Mouse (Mus musculus): ENCODE data around the gene 9330159F19Rik. TPM values are rescaled to one million over a fixed set of nuclear protein-coding genes. Genes with fewer than 3 reads are reported as not detected.

The 9330159F19Rik gene
- 0.46 and 0.59 TPM in 2 replicates for polyA plus RNA-seq (2015; fragmentation: Nextera tagmentation; extraction: Ambion mirVana)

DNA sequence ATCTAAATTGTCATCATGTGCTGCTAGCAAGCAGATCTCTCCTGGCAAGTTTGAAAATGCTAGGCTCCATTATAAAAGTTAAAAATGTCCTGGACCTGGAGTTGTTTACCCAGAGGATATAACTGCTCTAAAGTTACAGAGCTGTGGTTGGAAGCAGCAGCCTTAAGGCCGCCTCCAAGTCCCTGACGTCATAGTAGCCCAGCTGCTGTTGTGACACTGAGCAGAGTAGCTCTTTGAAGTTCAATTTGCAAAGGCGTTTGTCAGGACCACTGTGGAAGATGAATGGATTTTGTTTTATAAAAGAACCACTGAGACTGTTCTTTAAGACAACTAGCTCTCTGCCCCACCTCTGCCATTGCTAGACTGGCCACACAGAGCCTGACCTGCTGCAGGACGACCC, at the start of gene 9330159F19Rik:
9330159F19Rik (plus strand) TSS at position 154 of the 400 bp plus-strand sequence.
- Histone ChIP-seq H3K4me1 (replicated peaks; ENCODE audit: control insufficient read depth, insufficient read depth, low read length) (no peaks in the 10 kb centered on the region), H3K27me3 (replicated peaks; ENCODE audit: control insufficient read depth, insufficient read depth, low read length) (no peaks in the 10 kb centered on the region), H3K9ac (ENCODE audit: low read depth, low read length) (no peak within 1 kb of the TSS), H3K27ac (ENCODE audit: low read depth, low read length) (no peak within 1 kb of the TSS), H3K36me3 (ENCODE audit: control insufficient read depth, insufficient read depth) (no peaks in the 10 kb centered on the region), H3K4me3 (ENCODE audit: low read depth, low read length) (no peak within 1 kb of the TSS), H3K4me2 (replicated peaks; ENCODE audit: low read depth) (no peak within 1 kb of the TSS), H3K9me3 (ENCODE audit: control insufficient read depth) (no peaks in the 10 kb centered on the region)
- TF ChIP-seq CTCF (IDR thresholded peaks at IDR 0.05; ENCODE audit: low read depth), result no peak
- WGBS, result 8% methylated on average over 4 of the region's 4 CpGs
- no peak for ATAC-seq

GRCm38 (mm10) chr10:29161664-29162063, 49.7 kb upstream of the 9330159F19Rik start:
- 80% methylated on average over 2 of the region's 2 CpGs for WGBS
- Histone ChIP-seq H3K27ac (ENCODE audit: low read depth, low read length) (no peak overlapping the region), H3K36me3 (ENCODE audit: control insufficient read depth, insufficient read depth) (no peaks in the 10 kb centered on the region), H3K27me3 (replicated peaks; ENCODE audit: control insufficient read depth, insufficient read depth, low read length) (no peaks in the 10 kb centered on the region), H3K9me3 (ENCODE audit: control insufficient read depth) (no peaks in the 10 kb centered on the region), H3K4me3 (ENCODE audit: low read depth, low read length) (no peak overlapping the region), H3K4me1 (replicated peaks; ENCODE audit: control insufficient read depth, insufficient read depth, low read length) (no peaks in the 10 kb centered on the region), H3K9ac (ENCODE audit: low read depth, low read length) (no peak overlapping the region), H3K4me2 (replicated peaks; ENCODE audit: low read depth) (no peak overlapping the region)
- no peak for ATAC-seq
- no peak for TF ChIP-seq CTCF (IDR thresholded peaks at IDR 0.05; ENCODE audit: low read depth)

- no peak overlapping the region for H3K9ac ChIP-seq (ENCODE audit: low read depth, low read length)
- H3K27me3 ChIP-seq (replicated peaks; ENCODE audit: control insufficient read depth, insufficient read depth, low read length), result no peaks in the 10 kb centered on the region
- ATAC-seq, result no peak
- H3K36me3 ChIP-seq (ENCODE audit: control insufficient read depth, insufficient read depth), result no peaks in the 10 kb centered on the region
- H3K27ac ChIP-seq (ENCODE audit: low read depth, low read length), result no peak overlapping the region
- H3K4me3 ChIP-seq (ENCODE audit: low read depth, low read length), result no peak overlapping the region
- no peaks in the 10 kb centered on the region for H3K9me3 ChIP-seq (ENCODE audit: control insufficient read depth)
- no peak for TF ChIP-seq CTCF (IDR thresholded peaks at IDR 0.05; ENCODE audit: low read depth)
- H3K4me1 ChIP-seq (replicated peaks; ENCODE audit: control insufficient read depth, insufficient read depth, low read length), result no peaks in the 10 kb centered on the region
- 83% methylated on average over 2 of the region's 2 CpGs for WGBS
- no peak overlapping the region for H3K4me2 ChIP-seq (replicated peaks; ENCODE audit: low read depth)
Measured at GRCm38 (mm10) chr10:29173778-29174177, 37.6 kb upstream of the 9330159F19Rik start.

DNA sequence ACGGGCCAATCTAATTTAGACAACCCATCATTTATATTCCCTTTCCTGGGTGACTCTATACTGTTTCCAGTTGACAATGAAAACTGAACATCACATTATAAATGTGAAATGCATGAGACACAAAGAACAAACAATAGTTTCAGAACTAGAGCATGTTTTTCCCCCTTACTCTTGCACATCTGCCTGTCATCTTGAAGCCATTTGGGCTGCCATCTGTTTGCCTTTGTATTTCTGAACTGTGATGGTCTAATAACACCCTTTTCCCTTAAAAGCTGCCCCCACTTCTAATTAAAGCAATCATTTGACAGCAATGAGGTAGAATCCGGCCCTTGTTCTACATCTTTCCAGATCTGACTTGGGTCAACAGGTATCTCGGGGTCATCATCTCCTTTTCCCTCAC, 35.8 kb upstream of the 9330159F19Rik start:
- Histone ChIP-seq H3K27ac (ENCODE audit: low read depth, low read length) (no peak overlapping the region), H3K9me3 (ENCODE audit: control insufficient read depth) (no peaks in the 10 kb centered on the region), H3K36me3 (ENCODE audit: control insufficient read depth, insufficient read depth) (no peaks in the 10 kb centered on the region), H3K4me1 (replicated peaks; ENCODE audit: control insufficient read depth, insufficient read depth, low read length) (no peaks in the 10 kb centered on the region), H3K4me2 (replicated peaks; ENCODE audit: low read depth) (no peak overlapping the region), H3K27me3 (replicated peaks; ENCODE audit: control insufficient read depth, insufficient read depth, low read length) (no peaks in the 10 kb centered on the region), H3K9ac (ENCODE audit: low read depth, low read length) (no peak overlapping the region), H3K4me3 (ENCODE audit: low read depth, low read length) (no peak overlapping the region)
- 80% methylated on average over 3 of the region's 3 CpGs for WGBS
- no peak for ATAC-seq
- TF ChIP-seq CTCF (IDR thresholded peaks at IDR 0.05; ENCODE audit: low read depth), result no peak

DNA sequence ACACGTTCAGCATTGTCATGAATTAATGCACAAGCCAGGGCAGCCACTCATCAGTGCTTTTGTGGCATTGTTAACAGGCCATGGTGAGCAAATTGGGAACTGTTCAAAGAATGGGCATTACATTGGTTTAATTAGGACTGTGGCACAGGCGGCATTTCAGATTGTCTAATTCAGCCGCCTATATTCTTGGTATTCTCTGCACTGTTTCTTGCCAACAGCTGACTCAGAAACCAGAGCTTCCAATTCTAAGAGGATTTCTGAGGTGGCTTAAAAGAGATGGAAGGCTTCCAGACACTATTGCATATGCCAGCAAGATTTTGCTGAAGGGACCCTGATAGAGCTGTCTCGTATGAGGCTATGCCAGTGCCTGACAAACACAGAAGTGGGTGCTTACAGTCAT, 34.5 kb upstream of the 9330159F19Rik start:
- H3K4me1 ChIP-seq (replicated peaks; ENCODE audit: control insufficient read depth, insufficient read depth, low read length), result no peaks in the 10 kb centered on the region
- H3K4me2 ChIP-seq (replicated peaks; ENCODE audit: low read depth), result no peak overlapping the region
- 86% methylated on average over 4 of the region's 4 CpGs for WGBS
- H3K27me3 ChIP-seq (replicated peaks; ENCODE audit: control insufficient read depth, insufficient read depth, low read length), result no peaks in the 10 kb centered on the region
- no peak overlapping the region for H3K9ac ChIP-seq (ENCODE audit: low read depth, low read length)
- no peak for ATAC-seq
- no peak overlapping the region for H3K4me3 ChIP-seq (ENCODE audit: low read depth, low read length)
- H3K36me3 ChIP-seq (ENCODE audit: control insufficient read depth, insufficient read depth), result no peaks in the 10 kb centered on the region
- no peaks in the 10 kb centered on the region for H3K9me3 ChIP-seq (ENCODE audit: control insufficient read depth)
- H3K27ac ChIP-seq (ENCODE audit: low read depth, low read length), result no peak overlapping the region
- no peak for TF ChIP-seq CTCF (IDR thresholded peaks at IDR 0.05; ENCODE audit: low read depth)

DNA sequence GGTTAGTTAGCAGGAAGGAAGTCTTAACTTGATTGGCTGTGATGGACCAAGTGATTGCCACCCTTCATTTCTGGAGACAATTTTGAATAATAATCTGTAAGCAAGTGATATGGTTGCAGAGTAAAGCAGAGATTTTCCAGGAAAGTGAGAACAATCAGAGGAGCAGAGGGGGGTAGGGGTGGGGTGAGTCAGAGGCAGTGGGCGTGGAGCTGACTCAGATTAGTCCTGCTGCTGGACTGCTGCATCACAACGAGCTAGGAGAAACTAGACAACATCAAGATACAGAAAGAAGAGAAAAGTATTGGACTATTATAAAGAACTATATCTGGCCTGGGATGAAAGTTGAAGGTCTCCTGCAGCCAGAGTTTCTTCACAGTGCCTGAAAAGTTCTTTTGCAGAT, 33.4 kb upstream of the 9330159F19Rik start:
- no peaks in the 10 kb centered on the region for H3K27me3 ChIP-seq (replicated peaks; ENCODE audit: control insufficient read depth, insufficient read depth, low read length)
- no peak for TF ChIP-seq CTCF (IDR thresholded peaks at IDR 0.05; ENCODE audit: low read depth)

DNA sequence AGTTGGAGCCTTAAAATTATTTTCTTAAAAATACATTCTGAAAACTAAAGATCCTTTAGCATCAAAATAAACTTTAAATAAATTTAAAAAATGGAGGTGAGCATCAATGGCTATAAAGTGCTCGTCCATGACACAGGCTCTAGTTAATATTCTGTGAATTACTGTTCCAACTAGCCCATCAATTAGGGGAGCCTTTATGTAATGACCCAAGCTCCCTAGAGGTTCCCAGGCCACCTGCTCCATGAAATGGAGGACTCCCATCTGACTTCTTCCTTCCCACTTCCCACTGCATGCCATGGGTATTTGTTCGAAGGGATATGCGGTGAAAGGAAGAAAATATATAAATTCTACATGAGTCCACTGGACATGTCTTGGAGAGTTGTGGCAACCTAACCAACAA, 31.2 kb upstream of the 9330159F19Rik start:
- Histone ChIP-seq H3K9ac (ENCODE audit: low read depth, low read length) (no peak overlapping the region), H3K27ac (ENCODE audit: low read depth, low read length) (no peak overlapping the region), H3K9me3 (ENCODE audit: control insufficient read depth) (no peaks in the 10 kb centered on the region), H3K4me3 (ENCODE audit: low read depth, low read length) (no peak overlapping the region), H3K4me2 (replicated peaks; ENCODE audit: low read depth) (no peak overlapping the region), H3K4me1 (replicated peaks; ENCODE audit: control insufficient read depth, insufficient read depth, low read length) (no peaks in the 10 kb centered on the region), H3K36me3 (ENCODE audit: control insufficient read depth, insufficient read depth) (no peaks in the 10 kb centered on the region), H3K27me3 (replicated peaks; ENCODE audit: control insufficient read depth, insufficient read depth, low read length) (no peaks in the 10 kb centered on the region)
- ATAC-seq, result no peak
- TF ChIP-seq CTCF (IDR thresholded peaks at IDR 0.05; ENCODE audit: low read depth), result no peak
- WGBS, result 89% methylated on average over 3 of the region's 3 CpGs

More for the DNA sequence above, 33.4 kb upstream of the 9330159F19Rik start:
- ATAC-seq, result no peak
- Histone ChIP-seq H3K9me3 (ENCODE audit: control insufficient read depth) (no peaks in the 10 kb centered on the region), H3K36me3 (ENCODE audit: control insufficient read depth, insufficient read depth) (no peaks in the 10 kb centered on the region), H3K4me2 (replicated peaks; ENCODE audit: low read depth) (no peak overlapping the region), H3K4me1 (replicated peaks; ENCODE audit: control insufficient read depth, insufficient read depth, low read length) (no peaks in the 10 kb centered on the region), H3K27ac (ENCODE audit: low read depth, low read length) (no peak overlapping the region), H3K9ac (ENCODE audit: low read depth, low read length) (no peak overlapping the region), H3K4me3 (ENCODE audit: low read depth, low read length) (no peak overlapping the region)
- WGBS, result 31% methylated on average over 2 of the region's 2 CpGs

Measured in intestine, postnatal 0 days (tissue).